Mouse (Mus musculus) embryonic facial prominence, embryonic 10.5 days (tissue): ENCODE measurements at regions not wholly inside any gene's neighbourhood (a gene's known extent, or its start where the extent isn't known, plus 50 kb on each side); places are given as distances from the start of the nearest gene placed in this dataset.
A peak's percentile ranks its signal among the peaks of the same experiment; 100 is the strongest.
"Not testable (repeated sequence)": the region's sequence is repeated elsewhere in the genome, so short reads cannot be mapped to it uniquely, and the experiment has no call there.

ENCODE experiments used
- DNase-seq: peaks from one replicate; pipeline ENCODE4 v3.0.0-alpha.2; 2017; ENCODE audit warnings: low spot score
- H3K27ac ChIP-seq: fragments of 300-500 bp; sonication (generic); replicated peaks from 2 replicates; pipeline ENCODE4 v1.5.1; 2016; ENCODE audit warnings: mild to moderate bottlenecking
- H3K27me3 ChIP-seq: fragments of 300-500 bp; sonication (generic); replicated peaks from 2 replicates; pipeline ENCODE4 v1.6.1; 2016; ENCODE audit warnings: low read depth, mild to moderate bottlenecking; ENCODE audit not compliant: poor library complexity, severe bottlenecking
- H3K36me3 ChIP-seq: fragments of 300-500 bp; sonication (generic); replicated peaks from 2 replicates; pipeline ENCODE4 v1.6.1; 2016; ENCODE audit warnings: mild to moderate bottlenecking, moderate library complexity
- H3K4me1 ChIP-seq: fragments of 300-500 bp; sonication (generic); 2 replicates; pipeline ENCODE4 v1.6.1; 2016
- H3K4me3 ChIP-seq: fragments of 300-500 bp; sonication (generic); 2 replicates; pipeline ENCODE4 v1.5.1; 2016; ENCODE audit warnings: mild to moderate bottlenecking, moderate library complexity
- H3K9me3 ChIP-seq: fragments of 300-500 bp; sonication (generic); 2 replicates; pipeline ENCODE4 v1.6.1; 2016; ENCODE audit warnings: mild to moderate bottlenecking
- WGBS: fragments of 180-500 bp; shearing (Covaris S2); methylation state at CpG from one replicate; pipeline ENCODE4 v1.1.7; 2016; 5-methylcytosine and 5-hydroxymethylcytosine counted together

- H3K36me3 ChIP-seq, result no peaks in the 10 kb centered on the region
- no peaks in the 10 kb centered on the region for H3K9me3 ChIP-seq
- H3K27ac ChIP-seq, result no peak overlapping the region
- no peak for DNase-seq
- H3K27me3 ChIP-seq, result no peaks in the 10 kb centered on the region
- 91% methylated on average over 7 of the region's 7 CpGs for WGBS
- H3K4me3 ChIP-seq, result no peak overlapping the region
- H3K4me1 ChIP-seq, result no peaks in the 10 kb centered on the region
Measured at GRCm38 (mm10) chr4:143055371-143055770, 157.4 kb downstream of the Prdm2 start.

- 88% methylated on average over 5 of the region's 5 CpGs for WGBS
- Histone ChIP-seq H3K4me1 (no peaks in the 10 kb centered on the region), H3K9me3 (no peaks in the 10 kb centered on the region), H3K27ac (no peak overlapping the region), H3K4me3 (no peak overlapping the region), H3K36me3 (no peaks in the 10 kb centered on the region), H3K27me3 (no peaks in the 10 kb centered on the region)
- DNase-seq, result no peak
Measured at GRCm38 (mm10) chr4:143053029-143053428, 159.8 kb downstream of the Prdm2 start.

GRCm38 (mm10) chr4:143051205-143051604 lies 161.6 kb downstream of the Prdm2 start:
- Histone ChIP-seq H3K9me3 (no peaks in the 10 kb centered on the region), H3K27ac (no peak overlapping the region), H3K4me3 (no peak overlapping the region), H3K4me1 (no peaks in the 10 kb centered on the region), H3K27me3 (no peaks in the 10 kb centered on the region), H3K36me3 (no peaks in the 10 kb centered on the region)
- WGBS, result 88% methylated on average over 1 of the region's 1 CpGs
- no peak for DNase-seq

GRCm38 (mm10) chr4:143045245-143045644 lies 167.6 kb downstream of the Prdm2 start:
- H3K27me3 ChIP-seq, result no peaks in the 10 kb centered on the region
- H3K4me1 ChIP-seq, result no peaks in the 10 kb centered on the region
- H3K36me3 ChIP-seq, result no peaks in the 10 kb centered on the region
- no peak overlapping the region for H3K4me3 ChIP-seq
- no peak for DNase-seq
- no peak overlapping the region for H3K27ac ChIP-seq
- WGBS, result 61% methylated on average over 7 of the region's 7 CpGs
- H3K9me3 ChIP-seq, result no peaks in the 10 kb centered on the region

GRCm38 (mm10) chr4:143042806-143043205 lies 170.0 kb downstream of the Prdm2 start:
- DNase-seq, result no peak
- H3K27ac ChIP-seq, result no peak overlapping the region
- no peaks in the 10 kb centered on the region for H3K4me1 ChIP-seq
- H3K9me3 ChIP-seq, result no peaks in the 10 kb centered on the region
- WGBS, result 51% methylated on average over 6 of the region's 6 CpGs
- H3K4me3 ChIP-seq, result no peak overlapping the region
- H3K36me3 ChIP-seq, result no peaks in the 10 kb centered on the region
- H3K27me3 ChIP-seq, result no peaks in the 10 kb centered on the region

GRCm38 (mm10) chr4:143038626-143039025 lies 174.2 kb downstream of the Prdm2 start:
- H3K36me3 ChIP-seq, result no peaks in the 10 kb centered on the region
- DNase-seq, result no peak
- no peak overlapping the region for H3K4me3 ChIP-seq
- H3K4me1 ChIP-seq, result no peaks in the 10 kb centered on the region
- H3K27ac ChIP-seq, result no peak overlapping the region
- 89% methylated on average over 9 of the region's 9 CpGs for WGBS
- H3K9me3 ChIP-seq, result no peaks in the 10 kb centered on the region
- peaks cover 3% of the 10 kb centered on the region; the same call in 1 of the 2 replicates for H3K27me3 ChIP-seq

- H3K27ac ChIP-seq, result no peak overlapping the region
- H3K36me3 ChIP-seq, result no peaks in the 10 kb centered on the region
- DNase-seq, result no peak
- no peaks in the 10 kb centered on the region for H3K4me1 ChIP-seq
- H3K27me3 ChIP-seq, result peaks cover 3% of the 10 kb centered on the region; the same call in 1 of the 2 replicates
- no peak overlapping the region for H3K4me3 ChIP-seq
- H3K9me3 ChIP-seq, result no peaks in the 10 kb centered on the region
- WGBS, result 65% methylated on average over 4 of the region's 4 CpGs
Measured at GRCm38 (mm10) chr4:143036704-143037103, 176.1 kb downstream of the Prdm2 start.

GRCm38 (mm10) chr4:143035089-143035488 lies 177.7 kb downstream of the Prdm2 start:
- not testable (repeated sequence) for H3K36me3 ChIP-seq, H3K27me3 ChIP-seq, H3K4me1 ChIP-seq, H3K9me3 ChIP-seq, H3K4me3 ChIP-seq, H3K27ac ChIP-seq, DNase-seq
- WGBS, result 81% methylated on average over 2 of the region's 2 CpGs

- H3K36me3 ChIP-seq, H3K27me3 ChIP-seq, H3K27ac ChIP-seq, DNase-seq, H3K9me3 ChIP-seq, H3K4me3 ChIP-seq, H3K4me1 ChIP-seq: not testable (repeated sequence)
- WGBS, result 81% methylated on average over 2 of the region's 2 CpGs
Measured at GRCm38 (mm10) chr4:143034324-143034723, 178.5 kb downstream of the Prdm2 start.

- not testable (repeated sequence) for H3K27me3 ChIP-seq, H3K4me1 ChIP-seq, H3K27ac ChIP-seq, H3K9me3 ChIP-seq, H3K36me3 ChIP-seq, DNase-seq, H3K4me3 ChIP-seq
- 69% methylated on average over 4 of the region's 4 CpGs for WGBS
Measured at GRCm38 (mm10) chr4:143029813-143030212, 183.0 kb downstream of the Prdm2 start.

- WGBS, result 14% methylated on average over 5 of the region's 5 CpGs
- Histone ChIP-seq H3K9me3 (peaks cover 7% of the 10 kb centered on the region; the same call in 1 of the 2 replicates), H3K36me3 (no peaks in the 10 kb centered on the region), H3K27me3 (no peaks in the 10 kb centered on the region), H3K4me1 (no peaks in the 10 kb centered on the region), H3K4me3 (no peak overlapping the region), H3K27ac (no peak overlapping the region)
- peak; percentile 71 for DNase-seq
Measured at GRCm38 (mm10) chr4:143027292-143027691, 185.5 kb downstream of the Prdm2 start.

- H3K4me1 ChIP-seq, result peaks cover 5% of the 10 kb centered on the region; the same call in 1 of the 2 replicates
- no peak overlapping the region for H3K27ac ChIP-seq
- no peak overlapping the region for H3K4me3 ChIP-seq
- H3K9me3 ChIP-seq, result peaks cover 7% of the 10 kb centered on the region; the same call in 1 of the 2 replicates
- peak; percentile 79 for DNase-seq
- peaks cover 40% of the 10 kb centered on the region for H3K27me3 ChIP-seq
- H3K36me3 ChIP-seq, result no peaks in the 10 kb centered on the region
- 43% methylated on average over 10 of the region's 10 CpGs for WGBS
Measured at GRCm38 (mm10) chr4:143021242-143021881, 191.4 kb downstream of the Prdm2 start.

- 77% methylated on average over 4 of the region's 4 CpGs for WGBS
- Histone ChIP-seq H3K4me3 (no peak overlapping the region), H3K27me3 (peaks cover 40% of the 10 kb centered on the region), H3K9me3 (peaks cover 7% of the 10 kb centered on the region; the same call in 1 of the 2 replicates), H3K27ac (no peak overlapping the region), H3K4me1 (peaks cover 5% of the 10 kb centered on the region; the same call in 1 of the 2 replicates), H3K36me3 (no peaks in the 10 kb centered on the region)
- no peak for DNase-seq
Measured at GRCm38 (mm10) chr4:143020658-143021057, 192.1 kb downstream of the Prdm2 start.
